Mouse (Mus musculus): ENCODE results near the gene Bri3. TPM values are rescaled to one million over a fixed set of nuclear protein-coding genes. Genes with fewer than 3 reads are reported as not detected.
A peak's percentile ranks its signal among the peaks of the same experiment; 100 is the strongest.

Gene Bri3
- polyA plus RNA-seq, 1 experiment: 242 TPM

DNA sequence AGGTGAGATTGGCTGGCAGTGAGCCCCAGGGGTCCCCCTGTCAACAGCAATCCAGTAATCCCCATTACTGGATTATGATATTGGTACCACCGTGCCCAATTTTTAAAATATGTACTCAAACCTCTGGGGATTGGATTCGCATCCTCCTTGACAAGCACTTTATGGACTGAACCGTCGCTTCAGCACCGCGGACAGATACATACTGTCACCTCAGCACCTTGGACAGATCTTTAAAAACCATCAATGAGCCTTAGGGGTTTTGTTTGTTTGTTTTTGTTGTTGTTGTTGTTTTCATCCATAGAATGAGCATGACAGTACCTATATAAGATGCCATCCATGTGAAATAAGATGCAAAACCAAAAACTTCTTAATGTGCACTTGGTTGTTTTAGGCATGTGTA lies 247.1 kb downstream of the Bri3 start:
- Histone ChIP-seq H3K27me3 (replicated peaks; ENCODE audit: control insufficient read depth, insufficient read depth, low read length) (no peaks in the 10 kb centered on the region), H3K4me1 (ENCODE audit: control insufficient read depth, insufficient read depth, low read length) (no peaks in the 10 kb centered on the region), H3K36me3 (ENCODE audit: control insufficient read depth, insufficient read depth, low read length) (no peaks in the 10 kb centered on the region), H3K27ac (ENCODE audit: insufficient read depth, low read depth, low read length) (no peak overlapping the region), H3K4me3 (ENCODE audit: insufficient read depth, low read depth, low read length) (no peak overlapping the region)
- TF ChIP-seq POLR2A (IDR thresholded peaks at IDR 0.05; ENCODE audit: low read depth, low read length): no peak
- TF ChIP-seq CTCF (conservative IDR thresholded peaks at IDR 0.05; ENCODE audit: insufficient read depth, insufficient read length, low read depth, low read length): no peak
- 13% methylated on average over 6 of the region's 6 CpGs for WGBS
- peak; percentile 6 for DNase-seq

Other genes starting within 250 kb of the Bri3 start
- 12.9 and 17.3 TPM in 2 replicates for gene Ccz1, start 229.6 kb upstream of the Bri3 start, polyA plus RNA-seq (2012; rRNA removed)
- not detected in 2 replicates for gene Ocm, start 217.8 kb upstream of the Bri3 start, polyA plus RNA-seq (2012; rRNA removed)
- 29.9 and 30.6 TPM in 2 replicates for gene Lmtk2, start 144.0 kb upstream of the Bri3 start, polyA plus RNA-seq (2012; rRNA removed)
- 0.14 and 0.24 TPM in 2 replicates for gene Bhlha15, start 54.2 kb upstream of the Bri3 start, polyA plus RNA-seq (2012; rRNA removed)
- 35.6 and 36.6 TPM in 2 replicates for gene Tecpr1, start 20.8 kb upstream of the Bri3 start, polyA plus RNA-seq (2012; rRNA removed)
- gene Baiap2l1, start 113.7 kb downstream of the Bri3 start, polyA plus RNA-seq (2012; rRNA removed): 10.7 and 10.8 TPM in 2 replicates